Mouse (Mus musculus) retina, postnatal 7 days (tissue): Measurements from ENCODE around the gene Fdxr.

Experiments
- DNase-seq: peaks from one replicate; pipeline ENCODE4 v3.0.0-alpha.2; 2012; ENCODE audit warnings: low read depth, low spot score

Fdxr gene

DNA sequence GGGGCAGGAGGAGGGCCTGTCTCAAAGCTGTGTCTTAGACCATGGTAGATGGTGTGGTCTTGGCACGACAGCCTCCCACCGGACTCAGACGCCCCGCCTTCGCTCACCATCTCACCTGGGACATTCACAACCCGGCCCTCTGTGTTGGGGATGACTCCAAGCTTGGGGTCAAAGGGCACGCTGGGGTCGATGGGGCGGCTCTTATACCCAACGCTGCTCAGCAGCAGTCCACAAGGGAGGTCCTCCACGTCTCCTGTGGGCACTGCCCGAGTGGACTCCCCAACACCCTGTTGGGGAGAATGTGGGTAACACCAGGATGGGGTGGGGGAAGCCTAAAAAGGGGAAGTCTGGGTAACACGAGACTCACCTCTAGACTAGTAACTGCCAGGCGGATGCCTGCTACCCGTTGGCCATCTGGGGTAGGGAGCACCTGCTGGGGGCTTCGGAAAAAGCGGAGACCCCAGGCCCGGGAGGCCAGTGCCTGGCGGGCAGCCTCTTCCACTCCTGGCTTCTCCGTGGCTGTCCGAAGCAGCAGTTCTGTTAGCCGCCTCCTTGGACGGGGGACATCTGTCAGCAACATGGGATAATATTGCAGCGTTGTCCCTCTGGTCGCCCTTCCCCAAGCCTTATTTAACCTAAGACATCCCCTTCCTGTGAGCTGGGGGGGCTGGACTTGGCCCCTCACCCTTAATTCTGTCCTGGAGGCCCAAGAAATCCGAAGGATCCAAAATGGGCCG is 7.4 kb downstream of the Fdxr start:
- DNase-seq, result no peak

DNA sequence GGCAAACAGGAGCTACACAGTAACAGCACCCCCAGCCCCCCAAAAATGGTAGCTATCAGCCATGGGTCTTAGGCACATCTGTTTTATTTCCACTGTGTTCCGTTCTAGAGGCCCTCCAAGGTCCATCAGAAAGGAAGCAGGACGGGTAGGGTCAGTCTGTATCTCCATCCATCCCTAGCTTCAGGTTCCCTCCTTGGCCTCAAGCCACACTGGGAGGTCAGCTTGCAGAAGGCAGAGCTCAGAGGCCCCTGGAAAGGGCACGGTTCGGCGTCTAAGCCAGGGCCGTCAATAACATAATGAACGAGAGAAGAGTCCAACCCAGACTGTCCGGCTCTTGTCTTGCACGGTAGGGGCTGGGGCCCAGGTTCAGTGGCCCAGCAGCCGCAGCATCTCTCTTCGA is 8.9 kb downstream of the Fdxr start:
- DNase-seq, result no peak

DNA sequence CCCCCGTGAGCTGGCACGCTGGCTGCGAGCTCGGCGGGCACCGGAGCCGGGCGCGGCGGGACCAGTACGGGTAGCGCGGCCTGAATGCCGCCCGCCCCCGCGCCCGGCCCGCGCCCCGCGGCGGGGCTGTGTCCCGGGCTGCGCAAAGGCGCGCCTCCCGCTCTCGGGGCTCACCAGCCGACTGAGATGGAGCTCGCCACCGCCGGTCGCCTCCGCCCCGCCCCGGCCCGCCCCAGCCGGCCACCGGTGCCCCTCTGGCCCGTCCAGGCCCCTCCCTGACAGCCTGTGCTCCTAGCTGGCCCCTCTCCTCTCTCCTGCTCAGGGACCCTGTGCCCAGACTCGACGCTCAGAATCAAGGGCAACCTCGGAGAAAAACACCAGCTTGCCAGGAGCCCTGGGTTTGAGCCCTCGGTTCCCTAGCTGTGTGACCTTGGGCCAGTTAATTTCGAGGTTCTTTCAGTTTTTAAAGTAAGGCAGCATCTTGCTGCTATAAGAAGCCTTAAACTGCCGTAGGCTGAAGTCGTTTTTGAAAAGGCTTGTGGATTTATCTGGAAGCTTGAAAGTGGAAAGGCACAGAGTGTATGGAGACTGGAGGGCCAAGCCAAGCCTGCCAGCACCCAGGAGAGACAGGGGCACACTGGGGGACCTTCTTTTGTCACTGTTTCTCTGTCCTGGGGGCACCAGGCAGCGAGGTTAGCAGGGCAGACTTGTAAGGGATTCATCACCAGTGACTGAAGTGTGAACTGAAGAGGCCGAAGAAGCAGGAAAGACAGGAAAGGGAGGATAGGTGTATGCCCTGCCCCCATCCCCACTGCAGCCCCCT is 9.6 kb downstream of the Fdxr start, which contains the start of gene Grin2c:
TSS of gene Grin2c (minus strand) at position 183 of the 823 bp plus-strand sequence.
- no peak for DNase-seq

DNA sequence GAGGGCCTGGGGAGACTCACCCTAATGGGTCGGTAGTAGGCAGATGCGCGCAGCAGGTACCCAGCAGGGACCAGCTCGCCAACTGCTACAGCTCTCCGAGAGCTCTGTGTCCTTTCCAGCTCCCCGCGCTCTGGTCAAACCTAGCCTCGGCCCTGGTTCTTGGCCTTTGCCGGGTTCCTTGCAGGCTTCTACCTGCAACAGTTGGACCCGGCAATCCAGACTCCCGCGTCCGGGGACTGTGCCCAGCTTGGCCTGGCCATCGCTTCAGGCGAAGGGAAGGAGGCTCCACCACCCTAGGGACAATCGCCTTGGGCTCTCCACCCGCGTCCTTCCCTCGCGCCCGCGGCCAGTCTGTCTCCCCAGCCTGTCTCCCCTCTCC is 10.5 kb downstream of the Fdxr start:
- no peak for DNase-seq

DNA sequence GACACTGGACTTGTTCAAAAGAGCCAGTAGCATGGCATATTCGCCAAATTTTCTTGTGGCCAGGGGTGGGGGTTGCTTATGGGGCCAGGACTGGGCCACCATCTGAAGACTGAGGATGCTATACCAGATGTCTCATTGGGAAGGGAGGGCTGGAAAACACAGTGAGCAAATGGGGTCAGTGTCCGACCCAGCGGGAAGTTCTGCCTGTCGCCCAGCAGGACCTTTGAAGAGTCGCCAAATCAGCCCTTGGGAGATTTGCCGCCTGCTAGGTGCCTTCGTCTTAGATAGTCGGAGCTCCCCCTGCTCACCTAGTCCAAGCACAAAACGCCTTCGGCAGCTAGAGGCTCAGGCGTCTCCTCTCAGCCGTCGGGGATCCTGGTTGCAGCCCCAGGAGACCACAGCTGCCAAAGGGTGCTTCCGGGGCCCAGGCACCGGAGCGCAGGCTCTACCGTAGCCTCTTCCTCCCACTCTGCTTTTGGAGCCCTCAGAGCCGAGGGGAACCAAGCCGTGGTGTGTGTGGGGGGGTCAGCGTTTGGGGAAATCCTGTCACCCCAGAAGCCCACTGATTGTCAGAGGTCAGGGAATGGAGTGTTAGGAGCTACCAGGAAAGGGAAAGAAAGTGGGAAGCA is 11.0 kb downstream of the Fdxr start:
- DNase-seq, result no peak

DNA sequence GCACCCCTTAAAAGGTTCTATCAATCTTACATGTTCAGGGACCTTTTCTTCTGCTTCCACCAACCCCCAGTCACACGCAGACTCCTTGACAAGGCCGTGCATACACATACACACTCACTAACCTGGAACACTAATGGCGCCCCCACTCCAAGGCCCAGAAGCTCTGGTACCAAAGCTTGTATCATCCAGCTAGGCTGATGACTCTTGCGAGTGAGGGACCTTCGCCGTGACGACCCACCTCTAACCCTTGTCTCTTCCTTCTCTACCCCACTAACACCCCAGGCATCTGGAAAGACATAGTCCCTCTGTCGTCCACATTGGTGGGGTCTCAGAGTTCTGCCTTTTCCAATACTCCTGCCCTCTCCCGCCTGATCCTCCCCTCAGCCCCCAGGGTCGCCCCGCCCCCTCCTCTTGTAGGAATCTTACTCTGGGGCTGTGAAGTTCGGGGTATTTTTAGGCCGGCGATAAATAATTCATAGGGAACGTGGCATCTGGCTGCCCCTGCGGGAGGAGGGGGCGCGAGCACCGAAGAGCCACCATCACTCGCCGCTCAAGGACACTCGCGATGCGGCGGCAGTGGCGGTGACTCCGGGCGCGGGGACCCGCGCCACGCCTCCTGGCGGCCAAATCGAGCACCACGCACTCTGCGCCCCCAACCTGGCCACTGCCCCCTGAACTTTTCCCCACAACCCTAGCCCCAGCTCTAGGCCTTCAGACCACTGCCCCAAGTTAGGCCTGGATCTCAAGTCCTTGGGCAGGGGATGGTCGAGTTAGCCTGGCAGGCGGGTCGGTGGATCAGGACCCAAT is 11.8 kb downstream of the Fdxr start:
- DNase-seq, result no peak

DNA sequence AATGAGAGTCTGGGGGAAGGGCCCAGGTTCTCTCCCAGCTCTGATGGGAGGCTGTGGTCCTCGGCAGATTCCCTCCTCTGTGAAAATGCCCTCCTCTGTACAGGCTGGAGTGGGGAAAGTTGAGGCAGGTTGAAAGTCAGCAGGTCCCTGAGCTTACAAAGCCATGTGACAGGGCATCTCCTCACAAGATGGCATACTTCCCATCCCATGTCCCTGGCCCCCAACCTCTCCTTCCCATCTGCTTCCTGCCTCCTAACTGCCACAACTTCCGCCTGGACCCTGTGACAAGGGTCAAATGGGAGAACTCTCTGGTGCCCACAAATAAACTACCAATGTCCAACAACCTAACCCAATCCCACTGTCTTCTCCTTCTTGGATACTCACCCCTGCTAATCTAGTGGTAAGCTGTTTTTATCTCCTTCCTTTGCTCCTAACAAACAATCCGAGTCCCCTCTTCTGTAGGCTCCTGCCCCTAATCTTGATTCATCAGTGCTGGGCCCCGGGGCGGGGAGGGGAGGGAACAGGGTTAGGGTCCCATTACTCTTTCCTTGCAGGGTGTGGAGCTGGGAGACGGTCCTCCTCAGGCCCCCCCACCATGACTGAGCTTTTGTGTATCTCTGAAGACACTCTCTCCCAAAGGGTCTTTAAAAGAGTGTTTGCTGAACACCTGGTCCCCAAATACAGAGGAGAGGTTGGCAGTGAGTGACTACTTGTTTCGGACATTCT is 12.6 kb downstream of the Fdxr start:
- DNase-seq, result no peak

DNA sequence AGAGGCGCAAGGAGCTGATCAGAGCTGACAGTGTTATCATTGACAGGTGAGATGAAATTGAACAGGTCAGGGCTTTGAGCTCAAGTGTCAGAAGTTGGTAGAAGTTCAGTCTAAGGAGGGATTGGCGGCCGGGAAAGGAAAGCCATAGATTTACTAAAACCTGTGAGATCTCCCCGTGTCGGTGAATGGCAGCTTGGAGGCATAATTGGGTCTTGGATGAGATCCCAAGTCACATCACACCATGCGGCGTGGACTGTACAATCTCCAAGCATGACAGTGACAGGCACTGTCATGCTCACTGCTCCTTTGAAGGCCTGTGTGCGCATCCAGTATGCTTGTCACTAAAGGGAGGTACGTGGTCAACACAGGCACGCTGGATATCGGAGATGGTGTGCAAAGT is 13.9 kb downstream of the Fdxr start:
- no peak for DNase-seq

DNA sequence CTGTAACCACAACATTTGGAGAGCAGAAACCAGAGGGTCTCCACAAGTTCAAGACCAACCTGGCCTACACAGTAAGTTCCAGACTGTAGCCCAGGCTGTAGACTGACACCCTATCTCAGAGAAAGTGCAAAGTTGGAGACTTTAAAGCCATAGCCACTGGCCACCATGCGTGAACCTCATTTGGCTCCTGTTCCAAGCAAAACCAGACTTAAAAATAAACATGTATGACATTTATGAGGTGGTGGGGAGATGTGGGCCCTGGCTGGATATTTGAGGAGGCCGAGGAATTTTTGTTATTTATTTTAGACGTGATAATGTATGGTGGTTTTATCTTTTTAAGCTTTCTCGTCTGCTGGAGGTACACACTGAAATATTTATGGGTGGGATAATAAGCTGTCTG is 17.7 kb downstream of the Fdxr start:
- DNase-seq, result no peak

DNA sequence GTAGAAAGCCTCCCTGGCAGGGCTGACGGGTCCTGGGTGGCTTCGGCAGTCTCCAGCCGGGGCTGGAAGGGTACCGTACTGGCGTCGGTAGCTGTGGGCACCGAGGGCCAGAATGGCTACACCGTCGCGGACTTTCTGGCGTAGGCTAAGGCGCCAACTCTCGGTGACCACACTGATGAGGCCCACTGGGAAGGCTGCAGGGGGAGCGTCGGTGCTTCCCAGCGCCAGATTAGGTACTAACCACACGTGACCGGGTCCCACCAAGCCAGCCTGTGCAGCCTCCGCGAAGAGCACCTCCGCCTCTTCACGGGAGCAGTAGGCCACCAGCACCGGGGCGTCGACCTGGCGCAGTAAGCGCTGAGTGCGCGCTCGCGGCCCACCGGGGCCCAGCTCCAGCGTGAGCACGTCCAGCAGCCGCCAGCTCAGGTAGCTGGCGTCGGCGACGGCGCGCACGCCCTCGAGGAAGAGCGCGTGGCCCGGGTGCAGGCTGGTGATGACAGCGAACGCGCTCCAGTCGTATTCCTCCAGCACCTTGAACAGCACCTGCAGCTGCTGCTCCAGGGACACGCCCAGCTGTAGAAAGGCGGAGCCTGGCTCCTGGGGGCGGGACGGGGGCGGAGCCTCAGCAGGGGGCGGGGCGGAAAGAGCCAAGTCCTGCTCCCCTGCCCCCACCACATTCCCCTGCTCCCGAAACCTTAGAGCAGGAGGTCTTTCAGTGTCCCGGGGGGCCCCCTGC is 18.9 kb downstream of the Fdxr start:
- no peak for DNase-seq

DNA sequence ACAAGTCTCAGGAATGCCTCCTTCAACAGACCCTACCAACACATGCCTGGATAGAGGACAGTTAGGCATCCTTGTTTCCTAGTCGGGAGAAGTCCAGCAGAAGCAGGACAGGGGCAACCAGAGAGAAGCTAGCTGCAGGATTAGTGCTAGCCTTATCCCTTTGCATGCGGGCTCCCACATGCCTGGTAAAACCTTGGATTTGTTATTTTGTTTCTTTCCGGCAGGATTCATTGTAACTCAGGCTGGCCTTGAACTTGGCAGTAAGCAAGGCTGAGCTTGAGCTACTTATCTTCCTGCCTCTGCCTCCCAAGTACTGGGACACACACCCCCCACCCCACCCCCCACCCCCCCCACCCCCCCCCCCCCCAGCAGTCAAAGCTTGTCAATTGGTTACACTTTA is 25.6 kb downstream of the Fdxr start:
- no peak for DNase-seq

DNA sequence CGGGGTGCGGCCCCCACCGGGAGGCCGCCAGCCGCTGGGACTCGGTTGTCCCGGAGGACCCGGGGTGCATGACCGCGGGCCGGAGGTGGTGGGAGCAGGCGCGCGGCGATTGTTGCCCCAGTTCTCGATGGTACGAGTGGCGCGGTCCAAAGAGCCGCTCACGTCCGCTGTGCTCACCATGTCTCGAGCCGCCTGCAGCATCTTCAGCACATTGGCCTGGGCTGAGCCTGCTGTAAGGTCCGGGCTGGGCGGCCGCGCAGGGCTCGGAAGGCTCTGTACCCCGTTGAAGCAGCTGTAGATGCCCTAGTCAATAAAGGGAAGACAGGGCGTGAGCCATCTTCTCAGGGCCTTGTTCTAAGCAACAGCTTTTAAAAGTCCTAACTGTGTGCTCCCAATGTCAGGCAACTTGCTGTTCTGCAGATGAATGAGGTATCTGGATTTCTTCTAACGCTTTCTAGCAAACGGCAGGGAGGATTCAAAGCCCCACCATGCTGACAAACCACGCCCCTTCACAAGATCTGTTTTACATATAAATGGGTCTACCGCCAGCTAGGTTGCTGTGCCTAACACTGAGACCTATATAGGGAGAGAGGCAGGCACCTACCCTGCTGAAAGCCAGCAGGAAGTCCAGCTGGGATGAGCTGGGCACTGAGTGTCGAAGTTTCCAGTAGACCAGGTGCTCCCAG is 26.3 kb downstream of the Fdxr start:
- no peak for DNase-seq

DNA sequence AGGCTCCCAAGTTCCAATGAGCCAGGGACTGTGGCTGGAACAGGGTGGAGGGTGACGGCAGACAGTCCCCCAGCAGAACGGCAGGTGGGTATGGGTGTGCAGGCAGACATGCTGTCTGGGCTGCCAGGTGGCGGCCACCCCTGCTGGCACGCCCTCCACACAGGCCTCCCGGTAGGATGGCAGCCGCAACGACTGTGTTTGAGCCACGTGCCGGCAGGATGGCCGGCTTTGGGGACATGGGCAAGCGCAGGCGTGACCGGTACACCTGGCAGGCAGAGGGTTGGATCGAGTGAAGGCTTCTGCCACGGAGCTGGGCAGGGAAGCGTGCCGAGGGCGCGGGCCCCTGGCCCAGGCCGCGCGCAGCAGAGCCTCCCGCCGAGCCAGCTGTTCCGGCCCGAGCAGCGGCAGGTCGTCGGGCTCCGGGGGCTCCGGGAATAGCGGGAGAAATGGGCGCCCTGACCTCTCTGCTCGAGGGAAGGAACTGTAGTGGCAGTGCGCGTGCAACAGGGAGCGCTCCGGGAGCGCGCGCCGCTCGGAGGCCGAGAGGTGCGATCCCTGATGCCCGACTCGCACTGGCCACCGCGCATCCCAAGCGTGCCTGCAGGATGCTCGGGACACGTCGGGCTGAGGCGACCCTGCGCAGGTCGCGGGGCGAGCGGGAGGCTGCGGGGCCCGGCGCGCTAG is 27.0 kb downstream of the Fdxr start:
- DNase-seq, result no peak

DNA sequence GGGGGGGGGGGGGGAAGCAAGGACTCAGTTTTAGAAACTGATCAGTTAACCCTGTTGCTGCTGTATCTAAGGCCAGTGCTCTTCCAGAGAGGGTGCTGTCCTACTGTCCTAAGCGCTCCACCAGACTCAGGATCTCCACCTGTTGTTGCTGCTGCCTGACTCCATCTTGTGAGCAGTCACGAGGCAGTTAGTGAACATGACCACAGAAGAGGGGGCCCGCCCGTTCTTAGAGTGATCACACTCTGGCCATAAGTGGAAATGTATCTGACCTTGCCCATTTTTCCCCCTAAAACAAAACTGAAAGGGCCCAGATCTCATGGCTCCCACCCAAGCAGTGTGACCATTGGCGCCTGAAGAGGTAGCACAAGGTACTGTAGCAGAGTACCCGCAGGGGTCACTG is 28.9 kb downstream of the Fdxr start:
- DNase-seq, result no peak

DNA sequence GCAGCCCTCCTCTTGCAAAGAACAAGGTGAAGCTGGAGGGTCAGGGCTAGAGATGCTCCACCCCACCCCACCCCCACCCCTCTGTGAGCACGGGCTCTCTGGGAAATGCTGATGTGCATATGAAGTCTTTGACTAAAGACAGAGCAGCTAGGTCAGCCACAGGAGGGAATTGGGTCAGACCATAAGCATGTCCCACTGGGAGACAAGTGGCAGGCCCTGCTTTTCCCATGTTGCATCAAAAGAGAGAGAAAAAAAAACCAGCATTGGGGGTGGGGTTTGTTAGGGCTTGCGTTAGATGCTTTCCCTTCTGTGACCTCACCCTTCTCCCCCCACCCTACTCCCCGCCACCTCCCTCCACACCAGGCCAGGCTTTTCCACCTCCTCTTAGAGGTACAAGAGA is 29.6 kb downstream of the Fdxr start:
- no peak for DNase-seq

DNA sequence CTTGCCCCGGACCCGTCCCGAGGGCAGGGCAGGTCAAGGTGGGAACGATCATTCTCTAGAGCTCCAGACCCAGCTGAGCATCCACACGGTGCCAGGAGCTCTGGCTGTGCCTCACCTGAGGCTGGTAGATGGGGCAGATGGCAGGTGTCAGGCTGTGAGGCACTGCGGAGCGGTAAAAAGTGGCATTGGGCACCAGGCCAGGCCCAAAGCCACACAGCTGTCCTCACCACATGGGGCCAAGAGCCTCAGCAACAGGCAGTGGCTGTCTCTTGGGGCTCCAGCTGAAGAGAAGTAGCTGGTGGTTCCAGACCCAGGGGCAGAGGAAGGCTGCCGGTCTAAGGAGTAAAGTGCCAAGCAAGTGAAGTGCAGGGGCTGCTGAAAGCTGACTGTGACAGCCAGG is 30.5 kb downstream of the Fdxr start:
- DNase-seq, result no peak

DNA sequence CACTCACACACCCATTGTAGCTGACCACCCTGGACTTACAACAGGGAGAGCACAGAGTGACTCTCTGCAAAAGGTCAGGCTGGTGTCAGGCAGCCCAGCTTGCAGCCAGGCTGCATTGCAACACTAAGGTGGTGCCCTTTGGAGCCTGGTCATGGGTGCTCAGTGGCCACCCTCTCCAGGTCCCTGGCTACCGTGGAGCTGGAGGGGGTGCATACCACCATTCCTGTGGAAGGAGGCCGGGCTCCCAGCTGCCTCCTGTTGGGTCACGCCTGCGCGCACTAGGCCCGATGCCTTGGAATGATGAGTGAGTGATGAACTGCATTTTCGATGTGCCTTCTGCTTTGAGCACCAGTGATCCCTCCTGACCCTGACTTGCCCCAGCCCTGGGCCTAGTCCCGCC is 32.0 kb downstream of the Fdxr start:
- DNase-seq, result no peak

DNA sequence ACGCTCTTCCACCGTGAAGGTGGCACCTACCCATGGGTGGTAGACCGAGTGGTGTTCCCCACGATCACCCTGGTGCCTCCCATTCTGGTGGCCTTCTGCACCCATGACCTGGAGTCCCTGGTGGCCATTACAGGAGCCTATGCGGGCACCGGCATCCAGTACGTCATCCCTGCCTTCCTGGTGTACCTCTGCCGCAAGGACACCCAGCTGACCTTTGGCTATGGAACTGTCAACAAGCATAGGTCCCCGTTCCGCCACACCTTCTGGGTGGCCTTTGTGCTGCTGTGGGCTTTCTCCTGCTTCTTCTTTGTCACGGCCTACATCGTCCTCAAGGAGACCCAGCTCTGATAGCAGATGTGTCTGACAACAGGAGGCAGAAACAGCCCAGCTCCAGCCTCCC is 33.1 kb downstream of the Fdxr start:
- DNase-seq, result no peak

DNA sequence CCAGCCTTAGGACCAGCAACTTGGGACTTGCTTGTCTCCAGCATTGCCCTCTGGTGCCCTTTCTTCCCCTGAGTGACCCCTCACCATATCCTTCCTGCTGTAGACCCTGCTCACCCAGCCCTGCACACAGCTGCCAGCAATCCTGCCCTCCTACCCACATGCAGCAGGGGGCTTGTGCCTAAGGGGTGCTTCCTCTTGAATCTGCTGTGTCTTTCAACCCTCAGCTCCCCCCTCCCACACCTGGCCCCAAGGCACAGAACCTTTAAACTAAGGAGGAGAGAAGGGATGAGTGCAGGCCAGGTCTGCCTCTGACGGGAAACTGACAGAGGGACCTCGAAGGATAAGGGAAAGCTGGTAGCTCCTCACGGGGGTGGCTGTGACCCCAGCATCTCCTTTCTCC is 34.1 kb downstream of the Fdxr start:
- DNase-seq, result no peak
